Mouse (Mus musculus): ENCODE measurements around the gene Hist1h2ah.
"Not testable (repeated sequence)": the region's sequence is repeated elsewhere in the genome, so short reads cannot be mapped to it uniquely, and the experiment has no call there.

The Hist1h2ah gene

GRCm38 (mm10) chr13:22035267-22036148 is at the start of gene Hist1h2ah, which contains the start of gene Hist1h2bk:
Hist1h2ah (minus strand) TSS chr13:22035568.
Hist1h2bk (plus strand) TSS chr13:22035870.
- in situ Hi-C loops (cut with MboI, MseI), result loop anchor here (5.0 kb wide), 1 partner anchor 318 kb away; the partner anchor contains the start of genes Hist1h2ai, Hist1h2bl and Hist1h3h

- in situ Hi-C loops (cut with MboI, MseI), result not testable (repeated sequence)
These were observed 48.8 kb upstream of the Hist1h2ah start, which contains the start of gene Vmn1r188 for GRCm38 (mm10) chr13:22084140-22084539. Vmn1r188 (plus strand) TSS chr13:22084440.

GRCm38 (mm10) chr13:22063468-22063867 is 28.1 kb upstream of the Hist1h2ah start:
- in situ Hi-C loops (cut with MboI, MseI), result no loop called here

GRCm38 (mm10) chr13:22061422-22061821 is 26.1 kb upstream of the Hist1h2ah start:
- in situ Hi-C loops (cut with MboI, MseI), result no loop called here

GRCm38 (mm10) chr13:22053754-22054153 is 18.4 kb upstream of the Hist1h2ah start:
- in situ Hi-C loops (cut with MboI, MseI), result loop anchor here (5.0 kb wide), 1 partner anchor 1349 kb away; no protein-coding TSS in a partner anchor

GRCm38 (mm10) chr13:22051523-22051859 is 16.1 kb upstream of the Hist1h2ah start:
- in situ Hi-C loops (cut with MboI, MseI), result loop anchor here (5.0 kb wide), 1 partner anchor 1351 kb away; no protein-coding TSS in a partner anchor

- in situ Hi-C loops (cut with MboI, MseI), result loop anchor here (5.0 kb wide), 1 partner anchor 1351 kb away; no protein-coding TSS in a partner anchor
These were observed 15.5 kb upstream of the Hist1h2ah start for GRCm38 (mm10) chr13:22050591-22051522.

GRCm38 (mm10) chr13:22049737-22050440 is 14.5 kb upstream of the Hist1h2ah start:
- in situ Hi-C loops (cut with MboI, MseI), result loop anchor here (5.0 to 10.0 kb wide), 3 partner anchors 1352 to 1715 kb away; partner anchors contain the start of genes Hist1h1a, Hist1h2af, Hist1h3a and Hist1h3g

GRCm38 (mm10) chr13:22049041-22049440 is 13.7 kb upstream of the Hist1h2ah start:
- in situ Hi-C loops (cut with MboI, MseI), result loop anchor here (10.0 kb wide), 2 partner anchors 1486 to 1716 kb away; partner anchors contain the start of genes Hist1h1a, Hist1h2af, Hist1h3a and Hist1h3g

GRCm38 (mm10) chr13:22045311-22045710 is 9.9 kb upstream of the Hist1h2ah start:
- in situ Hi-C loops (cut with MboI, MseI), result loop anchor here (10.0 kb wide), 2 partner anchors 1489 to 1719 kb away; partner anchors contain the start of genes Hist1h1a, Hist1h2af, Hist1h3a and Hist1h3g

GRCm38 (mm10) chr13:22044432-22045155 is 9.2 kb upstream of the Hist1h2ah start:
- in situ Hi-C loops (cut with MboI, MseI), result loop anchor here (10.0 kb wide), 2 partner anchors 1490 to 1720 kb away; partner anchors contain the start of genes Hist1h1a, Hist1h2af, Hist1h3a and Hist1h3g

GRCm38 (mm10) chr13:22043503-22044431 is 8.4 kb upstream of the Hist1h2ah start:
- in situ Hi-C loops (cut with MboI, MseI), result loop anchor here (10.0 kb wide), 2 partner anchors 1491 to 1721 kb away; partner anchors contain the start of genes Hist1h1a, Hist1h2af, Hist1h3a and Hist1h3g

GRCm38 (mm10) chr13:22042568-22043502 is 7.5 kb upstream of the Hist1h2ah start, which contains the start of the genes Hist1h2ag and Hist1h2bj:
Hist1h2ag (minus strand) TSS chr13:22042944.
Hist1h2bj (plus strand) TSS chr13:22043214.
- in situ Hi-C loops (cut with MboI, MseI), result loop anchor here (10.0 kb wide), 2 partner anchors 1492 to 1722 kb away; partner anchors contain the start of genes Hist1h1a, Hist1h2af, Hist1h3a and Hist1h3g

GRCm38 (mm10) chr13:22041651-22042567 is 6.5 kb upstream of the Hist1h2ah start:
- in situ Hi-C loops (cut with MboI, MseI), result loop anchor here (10.0 kb wide), 2 partner anchors 1493 to 1723 kb away; partner anchors contain the start of genes Hist1h1a, Hist1h2af, Hist1h3a and Hist1h3g

- in situ Hi-C loops (cut with MboI, MseI), result loop anchor here (10.0 kb wide), 2 partner anchors 1494 to 1724 kb away; partner anchors contain the start of genes Hist1h1a, Hist1h2af, Hist1h3a and Hist1h3g
These were observed 5.8 kb upstream of the Hist1h2ah start, which contains the start of gene Hist1h4i for GRCm38 (mm10) chr13:22041142-22041536. Hist1h4i (minus strand) TSS chr13:22041362.
